Mouse (Mus musculus) ovary, adult 18-20 months (tissue): ENCODE measurements at regions not wholly inside any gene's neighbourhood (a gene's known extent, or its start where the extent isn't known, plus 50 kb on each side); places are given as distances from the start of the nearest gene placed in this dataset.
"Not testable (repeated sequence)": the region's sequence is repeated elsewhere in the genome, so short reads cannot be mapped to it uniquely, and the experiment has no call there.

Source experiments
- DNase-seq: peaks from one replicate; pipeline ENCODE4 v3.0.0; 2022; ENCODE audit warnings: low spot score, mixed read lengths

DNA sequence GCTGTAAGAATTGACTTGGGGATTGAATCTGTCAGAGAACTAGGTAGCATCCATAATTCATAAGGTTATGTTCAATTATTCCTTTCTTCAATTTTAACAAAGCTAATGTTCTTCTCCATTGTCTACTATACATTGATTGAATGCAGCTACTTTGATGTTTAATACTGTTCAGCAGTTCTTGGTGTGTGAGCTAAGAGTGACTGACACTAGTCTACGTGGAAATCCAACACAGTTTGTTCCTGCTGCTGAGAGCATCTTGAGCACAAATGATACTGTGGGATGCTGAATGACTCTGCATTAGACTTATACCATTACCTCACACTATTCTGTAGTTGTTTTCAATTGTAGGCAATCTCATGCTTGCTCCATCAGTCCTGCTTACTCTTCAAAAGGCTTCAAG lies 249.4 kb upstream of the Akr1e1 start:
- DNase-seq: no peak

DNA sequence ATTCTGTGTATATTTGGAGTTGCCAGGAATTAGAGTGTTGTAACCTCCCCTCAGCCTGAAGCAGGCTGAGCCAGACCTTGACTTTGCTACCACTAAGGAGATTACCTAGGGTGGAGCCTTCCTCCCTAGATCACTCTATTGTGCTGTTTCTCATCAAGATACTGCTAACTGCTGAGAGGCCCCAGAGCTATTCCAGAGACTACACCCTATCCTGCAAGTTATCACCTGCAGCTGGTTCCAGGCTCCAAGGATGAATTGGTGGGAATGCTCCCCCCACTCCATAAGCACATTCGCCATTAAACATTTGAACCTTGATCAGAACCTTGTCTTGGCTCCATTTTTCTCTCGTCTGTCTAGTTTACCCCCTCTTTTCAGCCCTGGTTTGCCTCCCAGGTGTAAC lies 230.5 kb upstream of the Akr1e1 start:
- not testable (repeated sequence) for DNase-seq

DNA sequence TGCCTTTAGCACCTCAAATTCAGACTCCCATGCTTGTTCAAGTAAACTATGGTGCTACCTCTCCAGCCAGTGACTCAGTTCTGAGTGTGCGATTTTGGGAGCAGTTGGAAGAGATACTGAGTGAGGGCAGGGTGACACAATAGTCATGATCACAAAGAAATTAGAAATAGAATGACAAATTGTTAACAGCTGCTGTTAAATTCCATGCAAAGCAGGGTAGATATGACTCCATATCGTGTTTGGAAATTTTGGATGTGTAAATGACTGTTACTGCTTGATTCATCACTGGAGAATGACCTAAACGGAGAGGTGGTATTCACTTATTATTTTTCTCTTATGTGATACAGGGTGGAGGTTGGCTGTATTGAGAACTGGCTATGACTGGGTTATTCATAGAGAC lies 217.8 kb upstream of the Akr1e1 start:
- DNase-seq: no peak

DNA sequence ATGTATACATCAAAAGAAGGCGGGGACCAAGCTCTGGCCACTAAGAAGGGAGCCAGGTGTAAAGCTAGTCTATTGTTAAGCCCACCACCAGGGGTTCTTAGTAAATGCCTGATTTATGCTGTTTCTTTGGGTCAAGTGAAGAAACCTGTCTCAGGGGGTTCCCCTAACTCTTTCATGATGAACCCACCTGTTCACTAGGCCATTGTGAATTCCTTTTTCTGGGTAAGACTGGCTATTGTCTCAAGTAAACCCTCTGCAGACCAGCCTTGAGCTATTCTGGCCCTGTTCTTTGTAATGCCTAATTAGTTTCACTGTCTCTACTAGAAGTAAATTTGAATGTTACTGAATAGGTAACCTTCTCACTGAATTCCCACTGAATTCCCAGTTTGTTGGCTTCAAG lies 216.8 kb upstream of the Akr1e1 start:
- not testable (repeated sequence) for DNase-seq

DNA sequence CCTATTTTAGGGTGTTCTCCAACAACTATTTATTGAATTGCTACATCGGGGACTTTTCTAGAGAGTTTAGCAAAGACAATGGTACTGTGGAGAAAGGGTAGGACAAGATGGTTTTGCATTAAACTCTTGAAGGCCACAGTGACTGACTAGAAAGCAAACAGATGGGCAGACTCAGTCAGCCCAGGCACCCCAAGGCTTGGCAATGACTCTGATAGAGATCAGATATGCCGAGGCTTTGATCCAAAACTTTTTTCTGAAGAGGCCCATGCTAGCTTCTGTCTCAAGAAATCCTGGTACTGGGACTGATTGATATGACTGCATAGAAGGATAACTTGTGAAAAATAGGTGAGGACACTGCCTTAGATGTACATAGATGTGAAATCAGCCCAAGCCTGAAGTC lies 197.9 kb upstream of the Akr1e1 start:
- no peak for DNase-seq

DNA sequence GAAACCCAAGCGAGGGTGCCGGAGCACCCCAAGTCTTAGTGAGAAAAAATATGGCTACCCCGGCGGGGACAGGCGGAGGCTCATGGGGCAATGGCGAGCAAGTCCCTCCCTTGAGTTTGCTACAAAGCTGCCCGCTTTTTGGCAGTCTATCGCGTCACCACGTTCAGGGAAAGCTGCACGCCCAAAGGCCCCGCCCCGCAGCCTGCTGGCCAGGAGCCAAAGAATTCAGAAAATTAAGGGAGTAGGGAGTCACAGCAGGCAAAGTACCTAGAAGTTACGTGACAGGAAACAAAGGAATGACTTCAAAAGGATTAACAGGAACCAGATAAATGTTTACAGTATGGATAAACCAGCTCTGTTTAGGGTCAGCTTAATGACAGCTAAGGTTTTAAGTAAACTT lies 191.7 kb upstream of the Akr1e1 start:
- no peak for DNase-seq

DNA sequence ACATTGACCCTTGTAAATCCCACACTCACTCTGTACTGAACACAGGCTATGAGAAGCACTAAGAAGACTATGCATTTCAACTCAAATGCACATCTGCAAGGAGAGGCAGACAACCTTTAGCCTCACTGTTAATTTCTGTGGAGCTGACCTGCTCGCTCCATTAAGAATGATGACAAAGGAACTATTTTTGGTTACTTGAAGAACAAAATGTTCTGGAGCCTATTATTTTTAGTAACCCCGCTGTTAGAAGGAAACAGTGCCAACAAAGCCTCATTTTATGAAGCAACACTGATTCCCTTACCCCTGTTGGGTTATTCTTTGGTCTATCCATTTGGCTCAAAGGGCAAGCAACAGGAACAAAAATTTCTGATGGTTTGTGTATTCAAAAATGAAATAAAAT lies 182.2 kb upstream of the Akr1e1 start:
- DNase-seq: no peak

DNA sequence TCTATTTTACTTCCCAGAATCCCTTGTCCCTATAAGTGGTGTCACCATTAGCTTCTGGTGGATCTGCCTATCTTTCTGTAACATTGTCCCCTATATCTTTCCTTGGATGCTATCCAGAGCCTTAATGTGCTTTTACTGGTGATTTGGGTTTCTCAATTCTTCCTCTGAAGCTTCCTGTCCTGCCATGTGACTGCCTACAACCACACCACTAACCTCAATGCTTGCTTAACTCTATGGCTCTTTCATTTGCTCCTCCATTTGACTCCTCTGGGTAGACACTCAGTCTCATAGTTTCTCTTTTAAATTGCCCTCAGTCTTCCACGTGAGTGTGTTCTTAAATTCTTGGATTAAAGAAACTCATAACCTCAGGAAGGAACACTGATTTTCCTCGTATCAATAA lies 181.4 kb upstream of the Akr1e1 start:
- no peak for DNase-seq

DNA sequence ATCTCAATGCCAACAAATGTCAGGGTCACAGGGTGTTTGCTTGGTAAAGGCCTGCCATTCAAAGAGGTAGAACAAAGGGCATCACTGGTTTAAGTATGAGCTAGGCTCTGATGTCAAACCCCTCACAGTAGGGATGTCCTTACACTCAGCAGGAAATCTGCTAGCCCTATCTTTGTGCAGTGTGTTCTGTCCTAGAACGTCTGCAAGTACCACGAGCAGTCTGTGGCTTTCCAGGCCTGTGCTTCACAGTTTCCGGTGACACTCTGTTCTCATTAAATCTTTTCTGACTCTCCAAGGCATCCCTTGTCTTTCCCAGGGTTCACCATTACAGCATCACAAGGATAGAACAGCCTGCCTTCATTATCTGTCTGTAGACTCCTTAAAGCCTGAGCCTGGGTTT lies 174.3 kb upstream of the Akr1e1 start:
- DNase-seq: no peak

DNA sequence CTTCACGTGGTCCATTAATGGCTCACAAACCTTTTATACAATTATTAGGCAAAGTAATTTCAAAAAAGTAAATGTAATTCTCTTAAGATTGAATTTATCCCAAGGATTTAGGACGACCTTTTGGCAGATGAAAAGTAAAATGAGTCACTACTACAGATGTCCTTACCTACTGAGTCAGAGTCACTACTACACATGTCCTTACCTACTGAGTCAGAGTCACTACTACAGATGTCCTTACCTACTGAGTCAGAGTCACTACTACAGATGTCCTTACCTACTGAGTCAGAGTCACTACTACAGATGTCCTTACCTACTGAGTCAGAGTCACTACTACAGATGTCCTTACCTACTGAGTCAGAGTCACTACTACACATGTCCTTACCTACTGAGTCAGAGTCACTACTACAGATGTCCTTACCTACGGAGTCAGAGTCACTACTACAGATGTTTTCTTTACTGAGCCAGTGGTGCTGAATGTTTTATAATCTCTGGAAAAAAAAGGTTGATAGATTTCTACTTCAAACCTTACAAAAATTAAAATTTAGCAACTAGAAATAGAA lies 169.4 kb upstream of the Akr1e1 start:
- DNase-seq: not testable (repeated sequence)

DNA sequence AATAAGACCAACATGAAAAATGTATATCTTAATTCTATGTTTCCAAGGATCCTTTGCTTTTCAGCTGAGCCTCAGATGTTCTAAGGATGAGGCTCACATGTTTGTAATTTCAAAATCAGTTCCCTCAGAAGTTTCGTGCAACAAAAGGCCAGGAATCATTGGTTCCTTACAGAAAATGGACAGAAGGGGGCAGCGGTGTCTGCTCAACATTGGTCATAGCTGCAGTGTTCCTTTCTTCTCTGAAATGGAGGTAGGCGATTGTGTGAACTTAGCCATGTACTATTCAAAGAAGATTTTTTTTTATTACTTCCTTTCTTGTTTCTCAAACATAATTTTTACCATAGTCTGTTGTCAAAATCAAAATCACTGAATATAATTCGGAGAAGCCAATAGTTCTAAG lies 167.9 kb upstream of the Akr1e1 start:
- no peak for DNase-seq

DNA sequence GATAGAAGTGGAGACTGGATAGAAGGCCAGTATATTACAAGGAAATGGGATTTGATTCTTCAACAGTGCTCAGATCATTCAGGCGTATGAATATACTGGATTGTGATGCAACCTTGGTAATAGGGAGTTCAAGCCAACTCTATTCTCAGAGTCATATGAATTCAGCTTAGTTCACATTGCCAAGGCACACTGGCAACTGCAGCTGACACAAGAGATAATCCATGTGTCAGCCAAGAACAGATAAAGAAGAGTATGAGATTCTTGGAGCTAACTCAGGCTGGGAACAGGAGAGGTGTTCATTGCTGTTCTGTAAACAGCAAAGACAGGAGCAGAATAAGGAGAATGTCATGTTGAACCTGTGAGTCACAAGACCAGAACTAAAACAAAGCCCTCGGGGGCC lies 163.3 kb upstream of the Akr1e1 start:
- no peak for DNase-seq

DNA sequence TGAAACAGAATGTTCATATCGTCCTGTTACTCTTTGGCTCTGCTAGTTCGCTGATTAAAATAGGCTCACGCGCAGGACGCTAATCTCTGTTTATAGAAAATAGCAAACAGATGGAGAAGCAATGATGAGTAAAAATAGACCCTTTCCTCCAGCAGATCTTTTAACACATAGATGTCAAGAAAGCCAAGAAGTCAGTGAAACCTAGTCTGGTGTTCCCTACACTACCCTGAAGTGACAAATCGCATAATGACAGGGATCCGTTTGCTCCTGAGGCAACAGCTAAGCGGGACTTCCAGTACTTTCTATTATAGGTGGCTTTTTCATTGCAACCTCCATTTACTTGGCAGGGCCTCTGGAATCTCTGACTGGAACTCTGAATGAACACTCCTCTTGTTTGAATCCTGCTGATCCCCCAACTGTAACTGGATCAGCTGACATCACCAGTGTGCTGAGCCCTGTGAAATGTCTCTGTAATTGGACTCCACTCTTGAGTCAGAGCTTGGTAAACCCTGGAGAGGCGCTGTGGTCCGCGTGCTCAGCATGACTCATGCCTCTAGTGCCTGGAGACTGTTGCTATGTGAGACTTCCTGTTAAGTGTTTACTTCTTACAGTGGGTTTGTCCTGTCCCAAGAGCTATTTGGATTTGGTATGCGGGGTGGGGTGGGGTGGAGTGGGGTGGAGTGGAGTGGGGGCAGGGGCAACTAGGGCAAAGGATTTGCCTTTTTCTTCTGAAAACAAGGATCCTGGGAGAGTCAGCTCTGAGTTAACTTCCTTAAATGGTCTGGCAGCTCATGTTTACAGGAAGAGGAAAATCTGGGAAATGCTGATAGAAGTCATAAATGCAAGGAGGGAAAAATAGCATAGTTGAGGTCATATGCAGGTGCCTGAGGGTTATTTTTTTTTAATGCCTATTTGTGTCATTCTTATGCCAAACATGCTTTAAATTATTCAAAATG lies 162.4 kb upstream of the Akr1e1 start:
- DNase-seq: peak; percentile 80

DNA sequence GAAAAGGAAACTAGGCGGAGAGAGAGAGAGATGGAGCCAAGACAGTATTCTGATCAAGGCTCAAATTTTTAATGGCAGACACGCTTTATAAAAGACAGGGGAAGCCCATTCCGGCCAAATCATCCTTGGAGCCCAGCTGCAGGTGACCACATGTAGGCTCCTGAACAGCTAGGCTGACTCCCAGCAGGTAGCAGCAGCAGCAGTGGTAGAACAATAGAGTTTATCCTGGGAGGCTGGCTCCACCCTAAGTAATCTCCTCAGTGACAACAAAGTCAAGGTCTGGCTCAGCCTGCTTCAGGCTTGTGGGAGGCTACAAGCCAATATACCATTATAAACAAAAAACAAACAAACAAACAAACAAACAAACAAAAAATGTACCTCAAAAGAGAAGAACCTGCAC lies 151.0 kb upstream of the Akr1e1 start:
- no peak for DNase-seq

DNA sequence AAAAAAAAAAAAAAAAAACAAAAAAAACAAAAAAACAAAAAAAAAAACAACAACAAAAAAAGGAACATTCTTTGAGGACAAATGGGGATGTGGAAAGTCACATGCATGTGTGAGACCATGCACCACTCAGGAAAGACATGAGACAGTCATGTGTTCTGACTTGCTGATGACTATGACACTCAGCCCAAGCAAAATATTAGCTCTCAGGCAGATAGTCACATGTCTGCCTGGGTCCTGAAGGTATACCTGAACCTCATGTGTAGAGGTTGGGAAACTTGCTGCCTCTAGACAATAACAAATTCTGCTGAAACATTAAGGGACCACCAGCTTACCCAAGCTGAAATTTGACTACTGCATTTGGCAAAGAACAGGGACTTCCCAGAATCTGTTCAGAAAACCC lies 147.6 kb upstream of the Akr1e1 start:
- DNase-seq: no peak

DNA sequence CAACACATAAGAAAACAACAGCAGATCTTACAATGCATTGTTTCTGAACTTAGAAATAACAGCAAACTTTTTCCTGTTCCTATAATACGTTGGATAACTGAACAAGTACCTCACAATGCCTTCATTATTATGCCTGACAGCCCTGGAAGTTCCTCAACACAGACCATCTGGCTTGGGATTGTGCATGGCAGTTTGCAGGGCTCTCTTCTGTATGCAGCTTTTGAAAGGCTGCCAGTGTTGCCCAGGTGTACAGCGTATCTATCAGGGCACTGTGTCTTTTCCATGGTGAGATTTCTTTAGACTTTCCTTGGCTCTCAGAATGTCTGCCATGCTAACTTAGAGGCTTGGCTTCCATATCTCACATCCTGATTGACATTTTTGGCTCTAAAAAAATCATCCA lies 134.0 kb upstream of the Akr1e1 start:
- DNase-seq: peak; percentile 1

DNA sequence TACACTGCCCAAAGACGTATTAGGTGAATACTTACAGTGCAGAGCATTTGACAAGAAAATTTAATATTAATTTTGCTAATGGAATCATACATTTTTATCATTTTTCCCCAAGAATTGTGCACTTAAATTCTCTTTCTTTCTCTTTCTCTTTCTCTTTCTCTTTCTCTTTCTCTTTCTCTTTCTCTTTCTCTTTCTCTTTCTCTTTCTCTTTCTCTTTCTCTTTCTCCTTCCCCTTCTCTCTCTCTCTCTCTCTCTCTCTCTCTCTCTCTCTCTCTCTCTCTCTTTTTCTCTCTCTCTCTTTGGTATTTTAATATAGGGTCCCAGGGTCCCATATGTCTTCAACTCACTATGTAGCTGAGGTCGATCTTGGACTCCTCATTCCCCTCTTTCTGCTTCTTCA lies 107.3 kb upstream of the Akr1e1 start:
- DNase-seq: not testable (repeated sequence)

DNA sequence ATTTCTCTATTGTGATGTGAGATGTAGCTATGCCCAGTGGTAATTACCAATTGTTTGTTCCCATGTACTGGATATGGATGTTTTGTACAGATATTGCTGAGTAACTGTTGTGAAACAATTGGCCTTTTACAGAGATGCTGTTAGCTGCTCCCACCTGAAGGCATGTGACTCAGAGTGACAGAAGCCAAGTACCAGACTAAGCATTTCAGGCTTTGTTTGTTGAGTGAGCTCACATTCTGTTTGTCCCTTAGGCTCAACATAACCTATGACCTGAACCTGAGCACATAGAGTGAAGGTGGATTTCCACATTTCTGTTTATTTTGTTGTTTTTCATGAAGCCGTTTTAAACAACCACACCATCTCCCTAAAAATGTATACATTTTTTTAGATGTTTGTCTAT lies 105.8 kb upstream of the Akr1e1 start:
- no peak for DNase-seq

DNA sequence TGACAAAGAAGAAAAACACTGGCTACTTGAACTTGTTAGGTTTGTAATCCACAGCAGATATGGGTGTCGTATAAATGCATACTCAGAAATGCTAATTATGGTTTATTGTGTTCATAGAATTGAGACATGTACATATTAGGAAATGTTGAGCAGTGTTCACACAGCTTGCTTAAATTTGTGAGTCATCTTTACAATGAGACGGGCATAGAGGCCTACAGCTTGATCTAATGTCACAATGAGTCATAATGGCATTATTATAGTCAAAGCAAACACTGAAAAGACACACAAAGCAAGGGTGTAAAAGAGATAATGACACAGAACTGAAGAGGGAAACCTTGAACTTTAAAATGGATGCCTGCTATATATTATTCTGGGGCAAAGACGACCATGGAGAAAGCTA lies 103.7 kb upstream of the Akr1e1 start:
- DNase-seq: no peak

DNA sequence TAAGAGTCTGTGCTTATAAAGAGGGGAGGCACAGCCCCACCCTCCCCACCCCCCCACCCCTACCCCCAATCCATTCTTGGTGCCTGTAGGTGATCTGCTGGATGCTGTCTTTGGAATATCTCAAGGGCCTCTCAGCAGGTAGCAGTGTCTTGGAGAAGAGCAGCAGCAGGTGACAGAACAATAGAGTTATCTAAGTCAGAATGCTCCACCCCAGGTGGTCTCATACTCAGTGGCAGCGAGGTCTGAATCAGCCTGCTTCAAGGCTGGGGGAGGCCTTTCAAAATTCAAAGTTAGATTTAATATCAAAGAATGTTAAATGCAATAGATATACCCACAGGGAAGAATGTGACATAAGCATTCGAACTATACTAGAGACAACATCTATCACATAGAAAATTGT lies 90.6 kb upstream of the Akr1e1 start:
- DNase-seq: not testable (repeated sequence)

DNA sequence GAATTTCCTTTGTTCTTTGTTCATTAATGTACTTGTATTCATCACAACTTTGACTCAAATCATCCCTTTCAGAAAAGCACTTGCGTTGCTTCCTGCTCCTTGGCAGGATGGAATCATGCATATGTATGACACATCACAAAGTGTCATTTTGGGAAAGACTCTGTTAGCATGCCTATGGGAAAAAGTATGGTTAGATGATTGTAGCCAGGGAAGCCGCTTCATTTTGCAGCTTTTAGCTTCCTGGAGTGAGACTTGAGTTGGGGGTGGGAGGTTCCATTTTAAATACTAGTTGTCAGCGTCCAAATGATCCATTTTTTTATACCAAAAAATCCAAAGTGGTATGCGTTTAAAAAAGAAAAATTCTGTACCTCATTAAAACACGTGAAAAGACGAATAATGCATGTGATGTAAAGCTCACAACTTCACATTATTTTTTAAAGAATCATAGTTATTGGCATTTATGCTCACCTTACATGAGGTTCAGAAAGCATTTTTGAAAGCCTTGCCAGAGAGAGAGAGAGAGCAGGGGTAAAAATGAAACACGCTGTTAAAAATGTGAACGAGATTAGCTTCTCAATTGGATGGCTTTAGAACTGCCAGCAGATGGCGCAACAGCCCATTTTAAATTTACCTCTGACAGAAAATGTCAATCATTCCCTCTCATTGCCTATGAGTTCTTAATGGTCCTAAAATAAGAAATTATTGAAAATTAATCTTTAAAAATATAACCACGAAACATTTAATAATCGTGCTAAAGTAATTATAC lies 57.6 kb upstream of the Akr1e1 start:
- DNase-seq: no peak

DNA sequence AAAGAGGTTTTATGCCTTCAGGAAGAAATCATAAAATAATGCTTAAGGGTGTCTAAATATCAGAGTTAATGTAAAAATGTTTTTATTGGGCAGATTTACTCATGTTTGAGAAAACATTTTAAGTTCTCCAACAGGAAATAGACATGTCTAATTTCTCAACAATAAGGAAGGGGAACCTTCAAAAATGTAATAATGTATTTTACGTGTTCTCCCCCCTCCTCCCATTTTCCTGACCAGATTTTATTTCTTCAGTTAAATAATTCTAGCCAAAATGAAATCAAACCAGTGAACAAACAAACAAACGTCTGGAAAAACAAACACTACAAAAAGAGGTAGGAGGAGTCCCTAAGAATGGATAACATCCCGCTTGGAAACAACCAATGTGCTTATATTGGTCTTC lies 54.4 kb upstream of the Akr1e1 start:
- no peak for DNase-seq
